Mouse (Mus musculus): ENCODE measurements around the gene Sppl3.
A peak's percentile ranks its signal among the peaks of the same experiment; 100 is the strongest.

Sppl3 gene

GRCm38 (mm10) chr5:115125211-115125871 is 114.4 kb downstream of the Sppl3 start:
- DNase-seq (ENCODE audit: low spot score), result peak; percentile 70

GRCm38 (mm10) chr5:115126578-115127312 is 115.8 kb downstream of the Sppl3 start:
- DNase-seq (ENCODE audit: low spot score), result peak; percentile 29

GRCm38 (mm10) chr5:115127421-115128179 is 116.7 kb downstream of the Sppl3 start:
- DNase-seq (ENCODE audit: low spot score), result no peak

- no peak for DNase-seq (ENCODE audit: low spot score)
These were observed 118.4 kb downstream of the Sppl3 start for GRCm38 (mm10) chr5:115129328-115129727.

- no peak for DNase-seq (ENCODE audit: low spot score)
These were observed 121.5 kb downstream of the Sppl3 start for GRCm38 (mm10) chr5:115132465-115132864.

- DNase-seq (ENCODE audit: low spot score), result no peak
These were observed 122.6 kb downstream of the Sppl3 start for GRCm38 (mm10) chr5:115133358-115134066.

- peak; percentile 77 for DNase-seq (ENCODE audit: low spot score)
These were observed 123.6 kb downstream of the Sppl3 start, which contains the start of gene Unc119b for GRCm38 (mm10) chr5:115134234-115135165. TSS of gene Unc119b (minus strand) at chr5:115134975.

GRCm38 (mm10) chr5:115139124-115139523 is 128.2 kb downstream of the Sppl3 start:
- DNase-seq (ENCODE audit: low spot score), result no peak

- no peak for DNase-seq (ENCODE audit: low spot score)
These were observed 129.8 kb downstream of the Sppl3 start for GRCm38 (mm10) chr5:115140726-115141125.

- no peak for DNase-seq (ENCODE audit: low spot score)
These were observed 131.3 kb downstream of the Sppl3 start for GRCm38 (mm10) chr5:115142166-115142697.

- no peak for DNase-seq (ENCODE audit: low spot score)
These were observed 132.6 kb downstream of the Sppl3 start for GRCm38 (mm10) chr5:115143552-115143951.

- DNase-seq (ENCODE audit: low spot score), result no peak
These were observed 133.5 kb downstream of the Sppl3 start for GRCm38 (mm10) chr5:115144471-115144870.

- DNase-seq (ENCODE audit: low spot score), result no peak
These were observed 134.5 kb downstream of the Sppl3 start for GRCm38 (mm10) chr5:115145253-115145968.

- no peak for DNase-seq (ENCODE audit: low spot score)
These were observed 135.2 kb downstream of the Sppl3 start for GRCm38 (mm10) chr5:115145976-115146746.

GRCm38 (mm10) chr5:115146747-115147130 is 135.8 kb downstream of the Sppl3 start:
- DNase-seq (ENCODE audit: low spot score), result no peak

GRCm38 (mm10) chr5:115147388-115147787 is 136.5 kb downstream of the Sppl3 start:
- DNase-seq (ENCODE audit: low spot score), result no peak

GRCm38 (mm10) chr5:115148378-115148777 is 137.4 kb downstream of the Sppl3 start:
- DNase-seq (ENCODE audit: low spot score), result no peak

Data from MN1 (cell line).